Mouse (Mus musculus): ENCODE measurements around the gene Fbln1. TPM values are rescaled to one million over a fixed set of nuclear protein-coding genes. Genes with fewer than 3 reads are reported as not detected.

The Fbln1 gene
- polyA plus RNA-seq, 1 experiment: 13.4 TPM

DNA sequence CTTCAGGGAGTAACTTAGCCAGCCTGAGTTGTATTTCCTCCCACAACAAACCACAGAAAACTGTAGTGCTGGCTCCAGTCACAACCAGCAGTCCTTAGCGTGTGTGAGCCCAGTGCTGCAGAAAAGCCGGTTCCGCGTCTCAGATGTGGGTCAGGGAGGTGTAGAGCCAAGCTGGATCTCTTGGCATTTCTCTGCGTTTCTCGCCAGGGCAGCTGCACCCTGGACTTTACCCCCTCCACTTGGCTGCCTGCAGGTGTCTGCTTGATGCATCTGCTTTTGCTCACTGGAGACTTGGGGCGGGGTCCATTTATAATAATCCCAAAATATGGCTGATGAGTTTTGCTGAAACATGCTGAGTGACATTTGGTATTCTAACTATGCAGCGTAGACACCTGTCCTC lies 71.5 kb downstream of the Fbln1 start:
- Histone ChIP-seq H3K4me3 (no peak overlapping the region), H3K79me2 (ENCODE audit: control insufficient read depth, insufficient read depth) (no peaks in the 10 kb centered on the region), H3ac (ENCODE audit: control insufficient read depth, insufficient read length) (no peak overlapping the region), H3K27me3 (ENCODE audit: control insufficient read depth, insufficient read depth, insufficient read length) (no peaks in the 10 kb centered on the region), H3K4me2 (ENCODE audit: low read depth) (no peak overlapping the region), H3K36me3 (ENCODE audit: control insufficient read depth, insufficient read depth) (no peaks in the 10 kb centered on the region)
- TF ChIP-seq USF1 (IDR thresholded peaks at IDR 0.05; ENCODE audit: low read depth) (no peak), MYOD1 (IDR thresholded peaks at IDR 0.05; ENCODE audit: control insufficient read depth in 1 of 3, insufficient read length in 2 of 3, low read depth in 2 of 3) (no peak), TCF3 (IDR thresholded peaks at IDR 0.05; ENCODE audit: insufficient read length, low read depth) (no peak), SRF (IDR thresholded peaks at IDR 0.05; ENCODE audit: control insufficient read depth, insufficient read length, low read depth) (no peak), CEBPB (IDR thresholded peaks at IDR 0.05; ENCODE audit: insufficient read depth, poor library complexity, severe bottlenecking) (no peak), TCF12 (IDR thresholded peaks at IDR 0.05; ENCODE audit: insufficient read depth, poor library complexity, severe bottlenecking) (no peak), E2F4 (IDR thresholded peaks at IDR 0.05; ENCODE audit: insufficient read depth) (no peak), MAX (IDR thresholded peaks at IDR 0.05; ENCODE audit: low read depth) (no peak), POLR2AphosphoS2 (IDR thresholded peaks at IDR 0.05; ENCODE audit: insufficient read length, low read depth) (no peak), REST (IDR thresholded peaks at IDR 0.05; ENCODE audit: insufficient read depth, insufficient read length) (no peak), POLR2A (IDR thresholded peaks at IDR 0.05; ENCODE audit: insufficient read length, low read depth) (no peak), MYOG (IDR thresholded peaks at IDR 0.05; ENCODE audit: control insufficient read depth in 1 of 3, insufficient read depth in 1 of 3, insufficient read length in 2 of 3, low read depth in 2 of 3) (no peak)

DNA sequence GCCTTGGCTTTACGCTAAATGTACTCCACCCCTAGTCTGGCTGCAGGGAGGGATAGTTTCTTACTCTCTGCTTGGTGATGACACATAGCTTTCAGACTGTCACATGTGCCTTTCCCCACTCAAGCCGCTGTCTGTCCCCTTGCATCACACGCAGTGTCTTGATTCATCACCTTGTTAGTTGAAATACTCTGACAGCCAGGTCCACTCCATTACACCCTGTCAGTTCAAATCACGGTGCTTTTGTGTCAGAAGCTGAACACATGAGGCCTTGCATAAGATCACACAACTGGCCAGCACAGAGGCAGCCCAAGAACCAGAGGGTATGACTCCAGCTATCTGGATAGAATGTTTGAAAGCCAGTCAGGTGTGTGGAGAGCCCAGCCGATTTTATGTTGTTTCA lies 73.2 kb downstream of the Fbln1 start:
- H3ac ChIP-seq (ENCODE audit: control insufficient read depth, insufficient read length): no peak overlapping the region
- no peak for TF ChIP-seq REST (IDR thresholded peaks at IDR 0.05; ENCODE audit: insufficient read depth, insufficient read length)
- no peak for TF ChIP-seq USF1 (IDR thresholded peaks at IDR 0.05; ENCODE audit: low read depth)
- TF ChIP-seq TCF3 (IDR thresholded peaks at IDR 0.05; ENCODE audit: insufficient read length, low read depth): no peak
- TF ChIP-seq MYOD1 (IDR thresholded peaks at IDR 0.05; ENCODE audit: control insufficient read depth in 1 of 3, insufficient read length in 2 of 3, low read depth in 2 of 3): no peak
- no peak for TF ChIP-seq CEBPB (IDR thresholded peaks at IDR 0.05; ENCODE audit: insufficient read depth, poor library complexity, severe bottlenecking)
- no peak for TF ChIP-seq E2F4 (IDR thresholded peaks at IDR 0.05; ENCODE audit: insufficient read depth)
- TF ChIP-seq POLR2AphosphoS2 (IDR thresholded peaks at IDR 0.05; ENCODE audit: insufficient read length, low read depth): no peak
- TF ChIP-seq MAX (IDR thresholded peaks at IDR 0.05; ENCODE audit: low read depth): no peak
- no peaks in the 10 kb centered on the region for H3K27me3 ChIP-seq (ENCODE audit: control insufficient read depth, insufficient read depth, insufficient read length)
- H3K4me3 ChIP-seq: no peak overlapping the region
- H3K4me2 ChIP-seq (ENCODE audit: low read depth): no peak overlapping the region
- H3K79me2 ChIP-seq (ENCODE audit: control insufficient read depth, insufficient read depth): no peaks in the 10 kb centered on the region
- H3K36me3 ChIP-seq (ENCODE audit: control insufficient read depth, insufficient read depth): no peaks in the 10 kb centered on the region

DNA sequence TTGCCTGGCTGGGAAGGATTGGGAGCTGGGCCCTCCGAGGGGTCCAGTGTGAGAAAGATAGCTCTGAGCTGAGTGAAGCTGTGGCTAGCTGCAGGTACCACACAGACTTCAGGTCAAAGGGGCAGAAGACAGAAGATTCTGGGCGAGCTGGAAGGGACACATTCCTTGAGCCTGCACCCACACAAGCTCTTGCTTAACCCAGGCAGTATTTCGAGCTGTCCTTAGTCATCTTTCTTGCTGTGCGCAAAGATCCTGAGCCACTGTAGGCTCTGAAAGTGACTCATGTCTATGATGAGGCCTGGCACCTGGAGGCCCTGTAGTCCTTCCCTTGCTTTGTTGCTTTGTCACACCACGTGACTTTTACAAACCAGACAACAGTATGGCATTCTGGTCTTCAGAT lies 76.3 kb downstream of the Fbln1 start:
- Histone ChIP-seq H3K27me3 (ENCODE audit: control insufficient read depth, insufficient read depth, insufficient read length) (no peaks in the 10 kb centered on the region), H3ac (ENCODE audit: control insufficient read depth, insufficient read length) (no peak overlapping the region), H3K4me3 (no peak overlapping the region), H3K4me2 (ENCODE audit: low read depth) (no peak overlapping the region), H3K36me3 (ENCODE audit: control insufficient read depth, insufficient read depth) (no peaks in the 10 kb centered on the region), H3K79me2 (ENCODE audit: control insufficient read depth, insufficient read depth) (no peaks in the 10 kb centered on the region)
- TF ChIP-seq TCF12 (IDR thresholded peaks at IDR 0.05; ENCODE audit: insufficient read depth, poor library complexity, severe bottlenecking): no peak
- no peak for TF ChIP-seq POLR2AphosphoS2 (IDR thresholded peaks at IDR 0.05; ENCODE audit: insufficient read length, low read depth)
- TF ChIP-seq POLR2A (IDR thresholded peaks at IDR 0.05; ENCODE audit: insufficient read length, low read depth): no peak
- no peak for TF ChIP-seq SRF (IDR thresholded peaks at IDR 0.05; ENCODE audit: control insufficient read depth, insufficient read length, low read depth)
- TF ChIP-seq MAX (IDR thresholded peaks at IDR 0.05; ENCODE audit: low read depth): no peak
- TF ChIP-seq TCF3 (IDR thresholded peaks at IDR 0.05; ENCODE audit: insufficient read length, low read depth): no peak
- no peak for TF ChIP-seq USF1 (IDR thresholded peaks at IDR 0.05; ENCODE audit: low read depth)
- no peak for TF ChIP-seq MYOD1 (IDR thresholded peaks at IDR 0.05; ENCODE audit: control insufficient read depth in 1 of 3, insufficient read length in 2 of 3, low read depth in 2 of 3)
- no peak for TF ChIP-seq E2F4 (IDR thresholded peaks at IDR 0.05; ENCODE audit: insufficient read depth)
- no peak for TF ChIP-seq CEBPB (IDR thresholded peaks at IDR 0.05; ENCODE audit: insufficient read depth, poor library complexity, severe bottlenecking)
- TF ChIP-seq REST (IDR thresholded peaks at IDR 0.05; ENCODE audit: insufficient read depth, insufficient read length): no peak
- TF ChIP-seq MYOG (IDR thresholded peaks at IDR 0.05; ENCODE audit: control insufficient read depth in 1 of 3, insufficient read depth in 1 of 3, insufficient read length in 2 of 3, low read depth in 2 of 3): no peak

DNA sequence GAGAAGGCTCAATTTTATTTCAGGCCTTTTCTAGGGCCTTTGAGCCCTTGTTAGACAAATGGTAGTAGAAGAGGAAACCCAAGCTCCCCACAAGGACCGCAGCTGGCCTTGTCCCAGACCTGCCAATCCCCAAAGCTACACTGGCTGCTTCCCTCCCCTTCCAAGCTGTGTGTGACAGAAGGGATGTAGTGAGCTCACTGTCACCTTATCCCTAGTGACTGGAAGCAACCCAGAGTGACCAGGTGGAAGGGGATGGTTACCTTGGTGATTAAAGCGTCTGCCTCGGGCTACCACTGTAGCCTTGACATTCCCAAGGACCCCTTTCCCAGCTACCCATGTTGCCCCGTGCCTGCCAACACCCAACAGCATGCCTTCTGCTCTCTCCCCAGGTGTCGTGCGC lies 78.9 kb downstream of the Fbln1 start:
- no peak for TF ChIP-seq TCF3 (IDR thresholded peaks at IDR 0.05; ENCODE audit: insufficient read length, low read depth)
- no peaks in the 10 kb centered on the region for H3K27me3 ChIP-seq (ENCODE audit: control insufficient read depth, insufficient read depth, insufficient read length)
- H3K36me3 ChIP-seq (ENCODE audit: control insufficient read depth, insufficient read depth): no peaks in the 10 kb centered on the region
- H3K4me2 ChIP-seq (ENCODE audit: low read depth): no peak overlapping the region
- no peak overlapping the region for H3K4me3 ChIP-seq
- H3K79me2 ChIP-seq (ENCODE audit: control insufficient read depth, insufficient read depth): no peaks in the 10 kb centered on the region
- no peak overlapping the region for H3ac ChIP-seq (ENCODE audit: control insufficient read depth, insufficient read length)

DNA sequence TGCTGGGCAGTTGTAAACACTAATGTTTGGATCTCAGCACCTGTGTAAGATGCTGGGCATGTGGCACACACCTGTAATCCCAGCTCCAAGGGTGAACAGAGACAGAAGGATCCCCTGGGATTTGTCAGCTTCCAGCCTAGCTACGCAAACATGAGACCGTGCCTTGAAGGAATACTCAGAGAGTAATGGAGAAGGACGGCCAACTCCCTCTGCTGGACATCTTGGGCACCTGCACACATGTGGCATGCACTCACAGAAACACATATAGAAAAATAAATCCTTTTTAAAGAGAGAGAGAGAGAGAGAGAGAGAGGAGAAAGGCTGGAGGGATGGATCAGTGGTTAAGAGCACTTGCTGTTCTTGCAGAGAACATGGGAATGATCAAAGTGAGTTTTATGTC lies 88.9 kb downstream of the Fbln1 start:
- Histone ChIP-seq H3K4me3 (no peak overlapping the region), H3K79me2 (ENCODE audit: control insufficient read depth, insufficient read depth) (no peaks in the 10 kb centered on the region), H3K4me2 (ENCODE audit: low read depth) (no peak overlapping the region), H3ac (ENCODE audit: control insufficient read depth, insufficient read length) (no peak overlapping the region), H3K36me3 (ENCODE audit: control insufficient read depth, insufficient read depth) (no peaks in the 10 kb centered on the region), H3K27me3 (ENCODE audit: control insufficient read depth, insufficient read depth, insufficient read length) (peaks cover 10% of the 10 kb centered on the region)
- TF ChIP-seq POLR2A (IDR thresholded peaks at IDR 0.05; ENCODE audit: insufficient read length, low read depth) (no peak), MAX (IDR thresholded peaks at IDR 0.05; ENCODE audit: low read depth) (no peak), REST (IDR thresholded peaks at IDR 0.05; ENCODE audit: insufficient read depth, insufficient read length) (no peak), SRF (IDR thresholded peaks at IDR 0.05; ENCODE audit: control insufficient read depth, insufficient read length, low read depth) (no peak), MYOD1 (IDR thresholded peaks at IDR 0.05; ENCODE audit: control insufficient read depth in 1 of 3, insufficient read length in 2 of 3, low read depth in 2 of 3) (no peak), MYOG (IDR thresholded peaks at IDR 0.05; ENCODE audit: control insufficient read depth in 1 of 3, insufficient read depth in 1 of 3, insufficient read length in 2 of 3, low read depth in 2 of 3) (no peak), E2F4 (IDR thresholded peaks at IDR 0.05; ENCODE audit: insufficient read depth) (no peak), POLR2AphosphoS2 (IDR thresholded peaks at IDR 0.05; ENCODE audit: insufficient read length, low read depth) (no peak), USF1 (IDR thresholded peaks at IDR 0.05; ENCODE audit: low read depth) (no peak), TCF3 (IDR thresholded peaks at IDR 0.05; ENCODE audit: insufficient read length, low read depth) (no peak), TCF12 (IDR thresholded peaks at IDR 0.05; ENCODE audit: insufficient read depth, poor library complexity, severe bottlenecking) (no peak)

Data from myocyte (in vitro differentiated cells).